Mouse (Mus musculus): ENCODE measurements around the gene Ctr9. TPM values are rescaled to one million over a fixed set of nuclear protein-coding genes. Genes with fewer than 3 reads are reported as not detected.

The Ctr9 gene
- polyA plus RNA-seq, 1 experiment, result 16.7 TPM

GRCm38 (mm10) chr7:111014039-111014605, 14.6 kb upstream of the Ctr9 start:
- WGBS, result 19% methylated on average over 7 of the region's 7 CpGs

DNA sequence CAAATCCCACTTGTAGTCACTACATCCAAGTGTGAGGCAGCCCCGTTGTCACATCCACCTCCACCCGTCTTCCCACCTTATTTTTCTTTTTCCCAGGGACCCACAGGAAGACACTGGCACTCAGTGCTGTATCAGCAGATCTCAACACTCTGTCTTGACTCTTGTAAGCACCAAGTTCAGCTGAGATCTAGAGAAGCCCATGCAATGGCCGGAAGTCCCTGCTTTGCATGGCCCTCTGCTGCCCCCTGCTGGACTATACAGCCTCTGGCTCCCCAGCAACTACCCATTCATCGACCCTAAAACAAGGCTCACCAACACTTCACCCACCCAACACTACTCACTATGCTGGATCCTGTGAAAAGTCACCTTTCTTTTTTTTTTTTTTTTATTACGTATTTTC, 13.9 kb upstream of the Ctr9 start:
- DNase-seq, result peak; percentile 90
- Histone ChIP-seq H3K27ac (ENCODE audit: control insufficient read depth, insufficient read depth, low read length) (no peak overlapping the region), H3K27me3 (ENCODE audit: control insufficient read depth, insufficient read depth, low read length) (no peaks in the 10 kb centered on the region), H3K4me3 (ENCODE audit: control insufficient read depth, insufficient read depth, low read length) (no peak overlapping the region), H3K36me3 (ENCODE audit: control insufficient read depth, insufficient read depth, low read length) (no peaks in the 10 kb centered on the region), H3K4me1 (replicated peaks; ENCODE audit: control insufficient read depth, insufficient read depth, low read length) (no peaks in the 10 kb centered on the region; the same call in 1 of the 2 replicates)
- TF ChIP-seq CTCF (IDR thresholded peaks at IDR 0.05; ENCODE audit: borderline replicate concordance, control insufficient read depth, extremely low read depth, insufficient read depth, low read length, poor library complexity) (peak; percentile 94), POLR2A (IDR thresholded peaks at IDR 0.05; ENCODE audit: control insufficient read depth, extremely low read depth, insufficient read depth, low read length, poor library complexity) (no peak)
- 13% methylated on average over 5 of the region's 5 CpGs for WGBS

More at GRCm38 (mm10) chr7:111014039-111014605, 14.6 kb upstream of the Ctr9 start:
- Histone ChIP-seq H3K27ac (ENCODE audit: control insufficient read depth, insufficient read depth, low read length) (no peak overlapping the region), H3K4me1 (replicated peaks; ENCODE audit: control insufficient read depth, insufficient read depth, low read length) (no peaks in the 10 kb centered on the region; the same call in 1 of the 2 replicates), H3K36me3 (ENCODE audit: control insufficient read depth, insufficient read depth, low read length) (no peaks in the 10 kb centered on the region), H3K27me3 (ENCODE audit: control insufficient read depth, insufficient read depth, low read length) (no peaks in the 10 kb centered on the region), H3K4me3 (ENCODE audit: control insufficient read depth, insufficient read depth, low read length) (no peak overlapping the region)
- no peak for DNase-seq
- no peak for TF ChIP-seq POLR2A (IDR thresholded peaks at IDR 0.05; ENCODE audit: control insufficient read depth, extremely low read depth, insufficient read depth, low read length, poor library complexity)
- TF ChIP-seq CTCF (IDR thresholded peaks at IDR 0.05; ENCODE audit: borderline replicate concordance, control insufficient read depth, extremely low read depth, insufficient read depth, low read length, poor library complexity), result no peak

- H3K36me3 ChIP-seq (ENCODE audit: control insufficient read depth, insufficient read depth, low read length), result no peaks in the 10 kb centered on the region
- H3K27me3 ChIP-seq (ENCODE audit: control insufficient read depth, insufficient read depth, low read length), result no peaks in the 10 kb centered on the region
- 93% methylated on average over 5 of the region's 5 CpGs for WGBS
- H3K27ac ChIP-seq (ENCODE audit: control insufficient read depth, insufficient read depth, low read length), result no peak overlapping the region
- no peak overlapping the region for H3K4me3 ChIP-seq (ENCODE audit: control insufficient read depth, insufficient read depth, low read length)
- no peaks in the 10 kb centered on the region; the same call in 1 of the 2 replicates for H3K4me1 ChIP-seq (replicated peaks; ENCODE audit: control insufficient read depth, insufficient read depth, low read length)
- no peak for TF ChIP-seq POLR2A (IDR thresholded peaks at IDR 0.05; ENCODE audit: control insufficient read depth, extremely low read depth, insufficient read depth, low read length, poor library complexity)
- no peak for TF ChIP-seq CTCF (IDR thresholded peaks at IDR 0.05; ENCODE audit: borderline replicate concordance, control insufficient read depth, extremely low read depth, insufficient read depth, low read length, poor library complexity)
- no peak for DNase-seq
These were observed 13.0 kb upstream of the Ctr9 start for GRCm38 (mm10) chr7:111015731-111016130.

DNA sequence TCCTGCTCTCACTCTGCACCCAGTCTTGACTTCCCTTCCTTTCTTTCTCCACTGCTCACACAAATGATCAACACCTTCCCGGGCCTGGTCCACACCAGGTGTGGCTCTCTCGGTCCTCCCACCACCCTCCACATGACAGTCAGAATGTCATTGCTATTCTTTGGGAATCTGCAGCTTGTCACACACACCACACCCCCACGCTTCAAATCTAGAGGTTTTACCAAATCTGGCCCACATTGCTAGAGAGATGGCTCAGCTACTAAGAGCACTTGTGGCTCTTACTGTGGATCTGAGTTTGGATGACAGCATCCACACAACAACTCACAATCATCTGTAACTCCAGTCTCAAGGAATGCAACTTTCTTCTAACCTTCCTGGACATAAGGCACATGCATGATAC, 11.8 kb upstream of the Ctr9 start:
- Histone ChIP-seq H3K27ac (ENCODE audit: control insufficient read depth, insufficient read depth, low read length) (no peak overlapping the region), H3K27me3 (ENCODE audit: control insufficient read depth, insufficient read depth, low read length) (no peaks in the 10 kb centered on the region), H3K4me3 (ENCODE audit: control insufficient read depth, insufficient read depth, low read length) (no peak overlapping the region), H3K4me1 (replicated peaks; ENCODE audit: control insufficient read depth, insufficient read depth, low read length) (no peaks in the 10 kb centered on the region; the same call in 1 of the 2 replicates), H3K36me3 (ENCODE audit: control insufficient read depth, insufficient read depth, low read length) (no peaks in the 10 kb centered on the region)
- 79% methylated on average over 3 of the region's 3 CpGs for WGBS
- no peak for DNase-seq
- TF ChIP-seq CTCF (IDR thresholded peaks at IDR 0.05; ENCODE audit: borderline replicate concordance, control insufficient read depth, extremely low read depth, insufficient read depth, low read length, poor library complexity), result no peak

DNA sequence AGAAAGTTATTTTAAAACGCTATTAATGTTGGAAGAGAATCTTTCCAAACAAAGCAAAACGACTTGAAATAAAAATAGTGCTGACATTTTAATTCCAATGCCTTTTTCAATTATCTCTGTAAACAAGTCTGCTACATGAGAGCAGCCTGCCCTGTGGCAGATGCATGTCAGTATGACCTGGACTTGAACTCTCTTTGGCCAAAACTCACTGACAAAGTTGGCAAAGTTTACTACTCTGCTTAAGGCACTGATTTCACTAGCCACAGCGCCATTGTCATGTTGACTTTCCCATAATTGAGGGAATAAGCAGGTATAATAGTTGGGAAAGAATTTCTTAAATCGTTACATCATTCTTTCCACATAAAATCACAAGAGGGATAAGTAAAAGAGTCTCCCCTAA, 7.9 kb upstream of the Ctr9 start:
- H3K27ac ChIP-seq (ENCODE audit: control insufficient read depth, insufficient read depth, low read length), result no peak overlapping the region
- DNase-seq, result no peak
- H3K4me1 ChIP-seq (replicated peaks; ENCODE audit: control insufficient read depth, insufficient read depth, low read length), result no peaks in the 10 kb centered on the region
- 89% methylated on average over 4 of the region's 4 CpGs for WGBS
- no peaks in the 10 kb centered on the region for H3K36me3 ChIP-seq (ENCODE audit: control insufficient read depth, insufficient read depth, low read length)
- no peak overlapping the region for H3K4me3 ChIP-seq (ENCODE audit: control insufficient read depth, insufficient read depth, low read length)
- no peaks in the 10 kb centered on the region for H3K27me3 ChIP-seq (ENCODE audit: control insufficient read depth, insufficient read depth, low read length)
- TF ChIP-seq POLR2A (IDR thresholded peaks at IDR 0.05; ENCODE audit: control insufficient read depth, extremely low read depth, insufficient read depth, low read length, poor library complexity) (no peak), CTCF (IDR thresholded peaks at IDR 0.05; ENCODE audit: borderline replicate concordance, control insufficient read depth, extremely low read depth, insufficient read depth, low read length, poor library complexity) (no peak)

DNA sequence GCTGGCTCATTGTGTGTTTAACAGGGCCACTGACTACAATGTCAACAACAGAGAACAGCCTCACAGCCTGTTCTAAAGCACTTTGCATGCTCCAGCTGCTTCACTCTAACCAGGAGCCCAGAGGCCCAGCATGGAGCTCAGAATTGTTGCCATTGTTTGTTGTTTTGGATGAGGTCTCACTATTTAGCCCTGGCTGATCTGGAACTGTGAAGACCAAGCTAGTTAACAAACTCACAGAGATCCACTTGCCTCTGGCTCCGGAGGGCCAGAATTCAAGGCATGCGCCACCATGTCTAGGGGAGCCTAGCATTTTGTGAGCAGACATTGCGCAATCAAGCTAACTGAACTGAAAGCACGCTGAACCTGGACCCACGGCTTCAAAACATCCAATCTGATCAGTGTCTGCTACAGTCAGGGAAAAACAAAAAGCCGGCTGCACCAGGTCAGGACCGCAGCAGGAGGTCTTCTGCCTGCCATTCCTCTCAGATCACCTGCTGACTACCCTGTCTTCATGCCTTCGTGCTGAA, 4.6 kb upstream of the Ctr9 start:
- no peak overlapping the region for H3K27ac ChIP-seq (ENCODE audit: control insufficient read depth, insufficient read depth, low read length)
- WGBS, result 76% methylated on average over 8 of the region's 8 CpGs
- TF ChIP-seq CTCF (IDR thresholded peaks at IDR 0.05; ENCODE audit: borderline replicate concordance, control insufficient read depth, extremely low read depth, insufficient read depth, low read length, poor library complexity) (no peak), POLR2A (IDR thresholded peaks at IDR 0.05; ENCODE audit: control insufficient read depth, extremely low read depth, insufficient read depth, low read length, poor library complexity) (no peak)
- H3K27me3 ChIP-seq (ENCODE audit: control insufficient read depth, insufficient read depth, low read length), result no peaks in the 10 kb centered on the region
- no peaks in the 10 kb centered on the region for H3K36me3 ChIP-seq (ENCODE audit: control insufficient read depth, insufficient read depth, low read length)
- no peak overlapping the region for H3K4me3 ChIP-seq (ENCODE audit: control insufficient read depth, insufficient read depth, low read length)
- H3K4me1 ChIP-seq (replicated peaks; ENCODE audit: control insufficient read depth, insufficient read depth, low read length), result no peaks in the 10 kb centered on the region; the same call in 1 of the 2 replicates
- DNase-seq, result no peak

DNA sequence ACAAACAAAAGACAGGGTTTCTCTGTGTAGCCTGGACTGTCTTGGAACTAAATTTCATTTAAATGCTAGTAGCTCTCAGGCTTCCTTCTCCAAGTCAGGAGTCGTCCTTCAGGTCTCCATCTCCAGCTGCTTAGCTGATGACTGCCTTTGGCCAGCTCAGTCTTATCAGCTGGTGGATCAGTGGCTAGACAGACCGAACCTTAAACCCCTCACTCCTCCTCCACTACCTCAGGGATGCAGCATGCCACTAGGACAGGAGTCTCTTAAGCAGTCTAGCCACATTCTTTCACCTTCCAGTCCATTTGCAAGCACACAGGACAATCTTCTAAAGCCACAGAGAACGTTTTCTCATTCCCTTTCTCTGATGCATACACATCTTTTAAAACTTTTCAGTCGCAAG, 3.8 kb upstream of the Ctr9 start:
- TF ChIP-seq POLR2A (IDR thresholded peaks at IDR 0.05; ENCODE audit: control insufficient read depth, extremely low read depth, insufficient read depth, low read length, poor library complexity), result no peak
- TF ChIP-seq CTCF (IDR thresholded peaks at IDR 0.05; ENCODE audit: borderline replicate concordance, control insufficient read depth, extremely low read depth, insufficient read depth, low read length, poor library complexity), result no peak
- H3K4me3 ChIP-seq (ENCODE audit: control insufficient read depth, insufficient read depth, low read length), result no peak overlapping the region
- no peak for DNase-seq
- H3K27ac ChIP-seq (ENCODE audit: control insufficient read depth, insufficient read depth, low read length), result no peak overlapping the region
- no peaks in the 10 kb centered on the region for H3K27me3 ChIP-seq (ENCODE audit: control insufficient read depth, insufficient read depth, low read length)
- H3K36me3 ChIP-seq (ENCODE audit: control insufficient read depth, insufficient read depth, low read length), result no peaks in the 10 kb centered on the region
- peaks cover 4% of the 10 kb centered on the region for H3K4me1 ChIP-seq (replicated peaks; ENCODE audit: control insufficient read depth, insufficient read depth, low read length)
- 83% methylated on average over 4 of the region's 4 CpGs for WGBS

Data from thymus, adult 2 months (tissue).